Mouse (Mus musculus) A20 (cell line): ENCODE measurements at regions not wholly inside any gene's neighbourhood (a gene's known extent, or its start where the extent isn't known, plus 50 kb on each side); places are given as distances from the start of the nearest gene placed in this dataset.
"Not testable (repeated sequence)": the region's sequence is repeated elsewhere in the genome, so short reads cannot be mapped to it uniquely, and the experiment has no call there.

ENCODE experiments used
- DNase-seq: peaks from one replicate; pipeline ENCODE4 v3.0.0-alpha.2; 2011; ENCODE audit warnings: low read depth, low spot score

DNA sequence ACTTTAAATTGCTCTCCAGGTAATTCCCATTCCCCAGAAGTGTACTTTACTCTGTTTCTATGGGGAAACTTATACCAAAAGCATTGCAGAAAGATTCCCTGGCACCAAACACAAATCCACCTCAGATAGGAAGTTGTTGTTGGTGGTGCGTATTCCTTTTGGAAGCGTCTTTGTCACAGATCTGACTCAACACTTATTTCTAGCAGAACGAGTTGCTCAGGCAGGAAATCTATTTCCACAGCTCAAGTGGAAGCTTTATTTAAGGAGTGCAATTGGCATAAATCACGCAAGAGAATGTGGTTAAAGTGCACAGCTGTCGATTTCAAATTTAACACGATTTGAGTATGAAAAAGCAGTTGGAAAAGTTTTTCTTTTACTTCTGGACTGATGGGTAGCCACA lies 436.9 kb upstream of the Ghitm start:
- no peak for DNase-seq

- DNase-seq = no peak
These were observed 423.2 kb upstream of the Ghitm start for GRCm38 (mm10) chr14:37558258-37558657.

DNA sequence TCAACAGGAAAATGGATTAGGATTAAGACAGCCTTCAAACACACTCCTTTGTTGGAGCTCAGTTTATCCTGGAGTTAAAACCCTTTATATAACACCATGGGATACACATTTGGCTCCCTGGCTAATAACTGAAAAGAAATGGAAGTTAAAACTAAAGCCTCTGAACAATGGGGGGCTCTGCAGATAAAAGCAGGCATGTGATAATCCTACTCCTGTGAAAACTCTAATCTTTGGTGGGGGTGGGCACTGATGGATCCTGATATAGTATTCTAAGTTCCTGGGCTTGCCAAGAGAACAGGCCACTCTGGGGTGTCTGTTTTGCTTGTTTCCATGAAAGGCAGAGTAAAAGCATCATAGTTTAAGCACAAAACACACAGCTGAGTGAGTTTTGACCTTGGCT lies 388.5 kb upstream of the Ghitm start:
- no peak for DNase-seq

DNA sequence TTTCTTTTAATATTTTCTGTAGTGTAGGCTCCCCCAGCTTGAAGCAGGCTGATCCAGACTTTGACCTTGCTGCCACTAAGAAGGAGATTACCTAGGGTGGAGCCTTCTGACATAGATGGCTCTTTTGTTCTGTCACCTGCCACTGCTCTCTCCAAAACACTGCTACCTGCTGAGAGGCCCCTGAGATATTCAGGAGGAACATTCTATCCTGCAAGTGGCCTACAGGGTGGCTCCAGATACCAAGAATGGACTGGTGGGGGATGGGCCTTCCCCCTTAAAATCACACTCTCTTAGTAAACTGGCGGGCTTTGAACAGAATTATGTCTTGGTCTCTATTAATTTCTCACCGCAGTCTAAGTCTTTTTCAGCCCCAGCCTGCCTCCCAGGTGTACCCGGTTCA lies 385.6 kb upstream of the Ghitm start:
- DNase-seq = not testable (repeated sequence)

- DNase-seq = no peak
These were observed 370.2 kb upstream of the Ghitm start for GRCm38 (mm10) chr14:37505314-37505713.

- no peak for DNase-seq
These were observed 355.6 kb upstream of the Ghitm start for GRCm38 (mm10) chr14:37490711-37491110.

GRCm38 (mm10) chr14:37485292-37485691 lies 350.2 kb upstream of the Ghitm start:
- no peak for DNase-seq

DNA sequence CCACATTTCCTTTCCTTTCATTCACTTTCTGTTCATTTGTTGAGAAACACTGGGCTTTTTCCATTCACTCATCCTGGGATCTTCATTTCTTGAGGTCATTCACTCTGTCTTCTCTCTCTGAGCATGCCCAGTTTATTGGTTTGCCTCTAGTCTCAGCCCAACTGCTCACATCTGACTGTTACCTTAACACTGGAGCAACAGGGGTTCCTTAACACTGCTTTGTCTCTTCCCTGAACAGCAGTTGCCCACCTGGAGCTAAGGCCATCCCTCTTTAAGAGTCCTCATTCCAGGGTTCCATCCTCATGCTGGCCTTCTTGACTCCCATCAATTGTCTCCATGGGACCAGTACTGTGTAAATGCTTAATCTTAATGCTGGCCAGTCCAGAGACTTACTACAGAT lies 342.5 kb upstream of the Ghitm start:
- no peak for DNase-seq

DNA sequence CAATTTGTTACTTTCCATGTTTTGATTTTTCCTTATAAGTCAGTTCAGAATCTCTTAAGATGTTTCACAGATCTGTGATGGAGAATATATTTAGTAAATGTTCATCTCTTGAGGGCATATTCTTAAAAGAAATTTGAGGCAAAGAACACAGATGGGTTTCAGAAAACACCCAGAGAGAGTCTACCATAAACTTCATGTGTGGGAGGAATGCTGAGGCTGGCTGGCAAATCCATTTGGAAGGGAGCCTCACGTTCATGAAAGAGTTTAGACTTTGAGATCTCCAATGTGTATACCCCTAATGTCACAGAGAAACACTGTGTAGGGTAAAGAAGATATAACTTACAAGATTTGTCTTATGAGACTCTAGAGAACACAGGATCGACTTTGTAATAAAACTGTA lies 333.6 kb upstream of the Ghitm start:
- no peak for DNase-seq

DNA sequence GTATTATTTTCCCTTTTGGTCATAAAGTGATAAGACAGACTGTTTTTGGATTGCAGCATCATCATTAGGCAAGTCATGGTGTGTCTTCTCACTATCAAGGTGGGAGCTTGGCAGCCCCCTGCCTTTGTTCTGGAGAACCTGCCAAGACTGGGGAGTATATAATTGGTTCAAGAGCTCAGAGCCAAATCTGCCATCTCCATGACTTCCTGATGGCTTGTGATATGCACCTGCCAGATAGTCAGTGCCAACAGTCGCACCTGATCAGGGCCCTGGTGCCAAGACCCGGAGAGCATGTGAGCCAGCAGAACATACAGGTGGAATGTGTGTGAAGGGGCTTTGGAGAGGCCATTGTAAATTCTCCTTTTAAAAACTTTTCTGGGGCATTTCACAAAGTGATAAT lies 305.8 kb upstream of the Ghitm start:
- DNase-seq = no peak

DNA sequence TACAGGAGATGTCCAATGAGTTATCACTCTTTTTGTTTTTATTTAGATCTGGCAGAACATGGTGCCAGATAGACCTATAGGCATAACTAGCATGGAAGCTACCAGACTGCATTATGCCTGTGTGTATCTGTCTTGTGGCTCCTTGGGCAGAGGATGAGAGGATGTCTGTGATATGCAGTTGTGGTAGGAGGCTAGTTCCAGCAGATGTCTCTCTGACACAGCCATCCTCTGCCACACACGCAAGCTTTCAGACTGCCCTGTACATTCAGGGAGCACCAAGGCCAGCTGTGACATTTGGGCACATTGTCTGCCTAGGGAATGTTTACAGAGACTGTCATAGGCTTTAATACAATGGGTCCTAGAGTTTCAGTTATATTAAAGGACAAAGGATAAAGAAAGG lies 295.6 kb upstream of the Ghitm start:
- DNase-seq = no peak

DNA sequence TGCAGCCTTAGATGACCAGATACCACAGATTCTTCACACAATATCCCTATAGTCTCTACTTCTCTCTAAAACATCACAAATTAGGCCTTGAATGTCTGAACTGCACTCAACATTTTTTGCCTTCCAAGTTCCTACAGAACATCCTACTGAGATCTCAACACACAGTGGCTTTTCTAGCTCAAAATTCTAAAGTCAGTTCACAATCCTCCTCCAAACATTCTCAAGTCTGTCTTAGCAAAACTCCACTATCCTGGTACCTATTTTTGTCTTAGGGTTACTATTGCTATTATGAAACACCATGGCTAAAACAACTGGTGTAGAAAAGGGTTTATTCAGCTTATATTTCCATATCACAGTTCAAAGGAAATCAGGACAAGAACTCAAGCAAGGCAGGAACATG lies 290.4 kb upstream of the Ghitm start:
- no peak for DNase-seq

GRCm38 (mm10) chr14:37421566-37421965 lies 286.5 kb upstream of the Ghitm start:
- no peak for DNase-seq

DNA sequence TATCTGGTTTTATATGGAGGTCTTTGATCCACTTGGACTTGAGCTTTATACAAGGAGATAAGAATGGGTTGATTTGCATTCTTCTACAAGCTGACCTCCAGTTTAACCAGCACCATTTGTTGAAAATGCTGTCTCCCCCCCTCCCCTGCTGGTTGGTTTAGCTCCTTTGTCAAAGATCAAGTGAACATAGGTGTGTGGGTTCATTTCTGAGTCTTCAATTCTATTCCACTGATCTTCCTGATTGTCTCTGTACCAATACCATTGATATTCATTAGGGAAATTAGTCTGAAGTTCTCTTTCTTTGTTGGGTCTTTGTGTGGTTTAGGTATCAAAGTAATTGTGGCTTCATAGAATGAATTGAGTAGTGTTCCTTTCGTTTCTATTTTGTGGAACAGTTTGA lies 277.5 kb upstream of the Ghitm start:
- DNase-seq = not testable (repeated sequence)

DNA sequence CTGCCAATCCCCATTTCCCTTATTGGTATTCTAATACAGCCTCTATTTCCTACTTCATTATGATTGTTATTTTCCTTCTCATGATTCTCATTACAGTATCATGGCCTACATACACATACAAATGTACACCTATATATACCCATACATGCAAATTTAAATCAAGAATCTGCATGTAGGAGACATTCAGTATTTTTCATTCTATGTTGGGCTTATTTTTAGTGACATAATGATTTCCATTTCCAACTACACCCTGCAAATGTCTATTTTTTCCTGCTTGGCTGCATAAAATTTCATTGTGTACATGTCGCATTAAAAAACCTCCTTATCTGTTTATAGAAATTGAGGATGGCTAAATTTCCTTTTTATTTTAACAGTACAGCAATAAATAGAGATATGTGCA lies 236.9 kb upstream of the Ghitm start:
- DNase-seq = no peak

GRCm38 (mm10) chr14:37361896-37362295 lies 226.8 kb upstream of the Ghitm start:
- DNase-seq = no peak

DNA sequence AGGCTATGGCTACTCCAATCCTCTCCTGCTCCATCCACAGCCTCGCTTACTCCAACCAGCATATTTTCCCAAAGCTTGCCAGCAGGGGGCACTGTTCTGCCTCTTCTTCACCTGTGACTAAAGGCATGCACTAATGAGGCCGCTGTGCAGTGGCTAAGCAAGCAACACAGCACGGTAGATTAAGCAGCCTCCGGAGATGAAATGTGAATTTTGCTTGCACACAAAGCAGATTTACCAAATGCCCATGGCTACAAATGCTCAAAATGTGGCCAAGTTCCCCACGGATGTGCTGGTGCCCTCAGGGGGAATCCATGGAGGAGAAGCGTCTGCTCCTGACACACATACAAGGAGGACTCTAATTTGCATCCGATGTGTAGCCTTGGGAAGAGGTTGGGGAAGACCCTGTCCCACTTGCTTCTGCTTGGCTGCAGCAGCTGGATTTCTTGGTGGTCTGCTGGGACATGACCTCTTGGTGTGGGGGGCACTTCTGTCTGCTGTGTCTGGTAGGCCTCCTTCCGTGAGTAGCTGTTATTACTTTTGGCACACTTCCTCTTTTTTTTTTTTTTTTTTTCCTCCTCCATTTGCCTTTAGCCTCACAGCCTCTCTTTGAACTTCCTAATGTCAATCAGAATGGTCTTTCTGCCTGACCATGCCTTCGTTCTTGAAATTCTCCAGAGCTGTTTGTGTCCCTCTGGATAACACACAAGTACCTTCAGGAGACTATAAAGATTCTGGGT lies 221.1 kb upstream of the Ghitm start:
- DNase-seq = peak; percentile 2

GRCm38 (mm10) chr14:37323392-37323791 lies 188.3 kb upstream of the Ghitm start:
- no peak for DNase-seq

DNA sequence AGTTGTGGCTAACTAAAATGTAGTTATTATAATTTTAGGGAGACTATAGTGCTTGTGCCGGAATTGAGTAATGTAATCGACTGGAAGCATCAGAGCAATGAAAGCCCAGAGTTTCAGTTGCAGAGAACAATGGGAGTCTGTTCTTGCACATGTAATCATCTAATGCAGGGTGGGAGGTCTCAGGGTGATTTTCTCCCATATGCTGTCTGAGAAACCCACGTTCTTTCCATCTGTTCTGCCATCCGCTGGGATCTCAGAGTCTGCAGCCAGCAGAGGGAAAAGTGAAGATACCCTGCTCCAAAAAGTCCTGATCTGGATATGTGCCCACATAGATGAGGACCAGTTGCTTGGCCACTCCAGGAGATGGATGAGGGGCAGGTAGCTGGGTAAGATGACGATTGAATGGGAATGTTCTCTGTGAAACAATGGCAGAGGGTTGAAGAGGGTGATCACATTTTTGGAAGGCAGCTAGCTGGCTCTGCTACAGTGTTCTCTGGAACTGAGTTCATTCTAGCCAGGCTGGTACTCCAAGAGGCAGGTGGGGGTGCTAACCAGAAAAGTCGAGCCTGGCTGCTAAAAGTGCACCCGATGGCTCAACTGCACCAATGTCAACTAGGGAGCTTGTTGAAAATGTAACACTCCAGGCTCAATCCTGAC lies 180.3 kb upstream of the Ghitm start:
- DNase-seq = no peak

DNA sequence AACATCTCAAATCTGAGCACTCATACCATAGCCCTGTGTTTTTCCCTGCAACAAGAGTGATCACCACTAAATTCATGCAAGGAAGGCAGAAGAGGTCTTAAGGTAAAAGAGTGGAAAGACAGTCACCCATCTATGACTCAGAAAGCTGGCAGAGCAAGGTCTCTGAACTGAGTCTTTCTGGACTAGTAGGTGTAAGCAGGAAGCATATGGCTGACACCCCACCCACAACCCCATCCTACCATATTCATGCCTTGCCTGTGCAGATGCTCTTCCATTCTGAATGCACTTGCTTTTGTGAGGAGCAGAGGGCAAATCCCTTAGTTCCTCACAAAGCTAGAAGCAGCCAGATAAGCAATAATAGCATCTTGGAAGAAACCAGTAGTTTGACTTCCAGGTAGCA lies 178.8 kb upstream of the Ghitm start:
- DNase-seq = no peak

GRCm38 (mm10) chr14:37312887-37313286 lies 177.8 kb upstream of the Ghitm start:
- DNase-seq = no peak

DNA sequence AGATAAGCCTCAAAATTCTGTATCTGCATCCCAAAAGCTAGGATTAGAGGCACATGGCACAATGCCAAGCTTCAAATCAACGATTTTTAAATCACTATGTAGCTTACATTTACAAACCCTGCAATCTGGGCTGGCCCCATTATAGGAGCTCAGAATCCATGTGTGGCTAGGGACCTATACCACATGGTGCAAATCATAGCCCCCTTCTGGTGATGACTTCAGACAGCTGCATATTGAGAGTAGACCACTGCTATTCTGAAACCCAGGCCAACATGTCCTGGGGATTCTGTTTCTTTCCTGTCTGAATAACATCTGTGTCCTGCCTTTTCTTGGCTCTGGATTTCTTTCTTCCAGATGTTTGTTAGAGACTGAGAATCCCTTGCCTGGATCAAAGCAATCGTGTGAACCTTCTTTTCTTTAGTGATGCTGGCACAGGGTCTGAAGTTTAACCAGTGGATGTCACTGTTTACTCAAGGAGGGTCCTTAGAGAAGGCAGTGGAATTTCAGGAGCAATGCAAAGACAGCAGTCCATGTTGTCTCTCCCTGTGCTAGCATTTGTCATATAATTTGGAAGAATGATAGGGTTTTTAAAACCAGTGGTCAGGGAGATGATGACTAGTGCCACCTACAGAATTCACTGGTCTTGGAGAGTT lies 171.7 kb upstream of the Ghitm start:
- no peak for DNase-seq

GRCm38 (mm10) chr14:37298631-37299030 lies 163.6 kb upstream of the Ghitm start:
- DNase-seq = no peak
